Mouse (Mus musculus) retina, adult 2 months (tissue): Measurements from ENCODE around the gene Smarca5.

Experiments used
- DNase-seq: peaks from one replicate; pipeline ENCODE4 v3.0.0-alpha.2; 2012; ENCODE audit warnings: low read depth, low spot score

Gene Smarca5

GRCm38 (mm10) chr8:80669277-80669901 lies 69.9 kb downstream of the Smarca5 start:
- DNase-seq, result no peak

- DNase-seq, result no peak
Measured at GRCm38 (mm10) chr8:80663476-80663875, 75.8 kb downstream of the Smarca5 start.

- no peak for DNase-seq
Measured at GRCm38 (mm10) chr8:80661055-80661454, 78.2 kb downstream of the Smarca5 start.

- no peak for DNase-seq
Measured at GRCm38 (mm10) chr8:80657639-80658038, 81.7 kb downstream of the Smarca5 start.
